Mouse (Mus musculus) limb, embryonic 13.5 days (tissue): ENCODE measurements around the gene Hspa12b. TPM values are rescaled to one million over a fixed set of nuclear protein-coding genes. Genes with fewer than 3 reads are reported as not detected.

Experiments
- ATAC-seq: fragments of 200-750 bp; cut with Nextera tagmentation; 2 replicates; pipeline ENCODE4 v1.8.0; 2017; ENCODE audit warnings: low read depth, moderate number of reproducible peaks, moderate TSS enrichment; ENCODE audit not compliant: low FRiP score
- H3K27ac ChIP-seq: fragments of 300-500 bp; sonication (generic); 2 replicates; pipeline ENCODE4 v1.5.1; 2015; ENCODE audit warnings: inconsistent platforms, mild to moderate bottlenecking, moderate library complexity
- H3K27me3 ChIP-seq: fragments of 300-500 bp; sonication (generic); 2 replicates; pipeline ENCODE4 v1.6.1; 2015; ENCODE audit warnings: mild to moderate bottlenecking, inconsistent platforms
- H3K36me3 ChIP-seq: fragments of 300-500 bp; sonication (generic); 2 replicates; pipeline ENCODE4 v1.6.1; 2015; ENCODE audit warnings: inconsistent platforms, mild to moderate bottlenecking, moderate library complexity
- H3K4me1 ChIP-seq: fragments of 300-500 bp; sonication (generic); 2 replicates; pipeline ENCODE4 v1.6.1; 2015; ENCODE audit warnings: inconsistent platforms
- H3K4me2 ChIP-seq: fragments of 300-500 bp; sonication (generic); replicated peaks from 2 replicates; pipeline ENCODE4 v1.6.1; 2015; ENCODE audit warnings: inconsistent platforms, mild to moderate bottlenecking, moderate library complexity
- H3K4me3 ChIP-seq: fragments of 300-500 bp; sonication (generic); 2 replicates; pipeline ENCODE4 v1.5.1; 2015; ENCODE audit warnings: moderate library complexity, mild to moderate bottlenecking, inconsistent platforms
- H3K9ac ChIP-seq: fragments of 300-500 bp; sonication (generic); 2 replicates; pipeline ENCODE4 v1.6.1; 2015; ENCODE audit warnings: mild to moderate bottlenecking, inconsistent platforms
- H3K9me3 ChIP-seq: fragments of 300-500 bp; sonication (generic); 2 replicates; pipeline ENCODE4 v1.6.1; 2016; ENCODE audit warnings: inconsistent platforms
- WGBS: fragments of 180-500 bp; shearing (Covaris S2); methylation state at CpG from one replicate; pipeline ENCODE4 v1.1.7; 2015; 5-methylcytosine and 5-hydroxymethylcytosine counted together
- polyA plus RNA-seq: library from polyadenylated mRNA; unstranded; fragments of >200 nt; fragmentation: Nextera tagmentation; extraction: Ambion mirVana; gene quantifications from 2 replicates; pipeline ENCODE4 v1.2.1, GENCODE M21; 2015

The Hspa12b gene
- polyA plus RNA-seq, 1 experiment from 2014 or later, result 22.0 TPM

- Histone ChIP-seq H3K4me1 (peaks cover 29% of the 10 kb centered on the region), H3K36me3 (peaks cover 44% of the 10 kb centered on the region), H3K9me3 (no peaks in the 10 kb centered on the region), H3K4me3 (no peak overlapping the region), H3K9ac (no peak overlapping the region), H3K4me2 (no peak overlapping the region), H3K27me3 (no peaks in the 10 kb centered on the region), H3K27ac (no peak overlapping the region)
- WGBS, result 82% methylated on average over 10 of the region's 10 CpGs
- ATAC-seq, result no peak
Measured at GRCm38 (mm10) chr2:131132111-131132888, 5.2 kb downstream of the Hspa12b start.

GRCm38 (mm10) chr2:131132930-131133547, 6.0 kb downstream of the Hspa12b start, which contains the start of gene Gm11037:
Gm11037 (plus strand) TSS chr2:131133497.
- Histone ChIP-seq H3K4me2 (no peak within 1 kb of the TSS), H3K9me3 (no peaks in the 10 kb centered on the region), H3K4me1 (peaks cover 24% of the 10 kb centered on the region), H3K27me3 (no peaks in the 10 kb centered on the region), H3K9ac (no peak within 1 kb of the TSS), H3K4me3 (no peak within 1 kb of the TSS), H3K27ac (no peak within 1 kb of the TSS), H3K36me3 (peaks cover 51% of the 10 kb centered on the region)
- 74% methylated on average over 9 of the region's 9 CpGs for WGBS
- no peak for ATAC-seq

- Histone ChIP-seq H3K36me3 (peaks cover 65% of the 10 kb centered on the region), H3K9ac (no peak overlapping the region), H3K27me3 (no peaks in the 10 kb centered on the region), H3K4me1 (peaks cover 12% of the 10 kb centered on the region), H3K4me2 (no peak overlapping the region), H3K27ac (no peak overlapping the region), H3K9me3 (no peaks in the 10 kb centered on the region), H3K4me3 (no peak overlapping the region)
- no peak for ATAC-seq
- WGBS, result 50% methylated on average over 1 of the region's 1 CpGs
Measured at GRCm38 (mm10) chr2:131134381-131134780, 7.3 kb downstream of the Hspa12b start.

GRCm38 (mm10) chr2:131134826-131135400, 7.8 kb downstream of the Hspa12b start:
- Histone ChIP-seq H3K4me2 (no peak overlapping the region), H3K27ac (no peak overlapping the region), H3K27me3 (no peaks in the 10 kb centered on the region), H3K4me1 (peaks cover 12% of the 10 kb centered on the region; the same call in 1 of the 2 replicates), H3K4me3 (no peak overlapping the region), H3K9me3 (no peaks in the 10 kb centered on the region), H3K9ac (peak overlapping the region; percentile 31; the same call in 1 of the 2 replicates), H3K36me3 (peaks cover 70% of the 10 kb centered on the region)
- no peak for ATAC-seq
- 68% methylated on average over 8 of the region's 8 CpGs for WGBS

GRCm38 (mm10) chr2:131135521-131136139, 8.6 kb downstream of the Hspa12b start:
- no peaks in the 10 kb centered on the region for H3K27me3 ChIP-seq
- H3K27ac ChIP-seq, result no peak overlapping the region
- ATAC-seq, result no peak
- whole genome bisulfite sequencing, result 66% methylated on average over 11 of the region's 11 CpGs
- no peak overlapping the region for H3K4me3 ChIP-seq
- H3K4me1 ChIP-seq, result peaks cover 12% of the 10 kb centered on the region; the same call in 1 of the 2 replicates
- H3K9ac ChIP-seq, result peak overlapping the region; percentile 31; the same call in 1 of the 2 replicates
- H3K4me2 ChIP-seq, result no peak overlapping the region
- peaks cover 77% of the 10 kb centered on the region for H3K36me3 ChIP-seq
- no peaks in the 10 kb centered on the region for H3K9me3 ChIP-seq

- 83% methylated on average over 4 of the region's 4 CpGs for WGBS
- H3K4me1 ChIP-seq, result peaks cover 11% of the 10 kb centered on the region
- H3K36me3 ChIP-seq, result peaks cover 93% of the 10 kb centered on the region
- no peak overlapping the region for H3K9ac ChIP-seq
- H3K27ac ChIP-seq, result no peak overlapping the region
- no peaks in the 10 kb centered on the region for H3K9me3 ChIP-seq
- no peak overlapping the region for H3K4me2 ChIP-seq
- ATAC-seq, result no peak
- no peak overlapping the region for H3K4me3 ChIP-seq
- no peaks in the 10 kb centered on the region for H3K27me3 ChIP-seq
Measured at GRCm38 (mm10) chr2:131138296-131138695, 11.2 kb downstream of the Hspa12b start.

GRCm38 (mm10) chr2:131138760-131139159, 11.7 kb downstream of the Hspa12b start:
- peaks cover 98% of the 10 kb centered on the region for H3K36me3 ChIP-seq
- no peak overlapping the region for H3K9ac ChIP-seq
- no peak overlapping the region for H3K4me2 ChIP-seq
- 93% methylated on average over 7 of the region's 7 CpGs for WGBS
- no peak overlapping the region for H3K27ac ChIP-seq
- H3K9me3 ChIP-seq, result no peaks in the 10 kb centered on the region
- no peaks in the 10 kb centered on the region for H3K27me3 ChIP-seq
- H3K4me3 ChIP-seq, result no peak overlapping the region
- peaks cover 11% of the 10 kb centered on the region for H3K4me1 ChIP-seq
- no peak for ATAC-seq

- Histone ChIP-seq H3K36me3 (peaks cover 98% of the 10 kb centered on the region), H3K9ac (no peak overlapping the region), H3K4me1 (peaks cover 11% of the 10 kb centered on the region), H3K27me3 (no peaks in the 10 kb centered on the region), H3K4me2 (no peak overlapping the region), H3K27ac (no peak overlapping the region), H3K9me3 (no peaks in the 10 kb centered on the region), H3K4me3 (no peak overlapping the region)
- WGBS, result 92% methylated on average over 5 of the region's 5 CpGs
- ATAC-seq, result no peak
Measured at GRCm38 (mm10) chr2:131139287-131139686, 12.2 kb downstream of the Hspa12b start.

- no peak for ATAC-seq
- H3K9me3 ChIP-seq, result no peaks in the 10 kb centered on the region
- H3K27ac ChIP-seq, result no peak overlapping the region
- H3K36me3 ChIP-seq, result peaks cover 98% of the 10 kb centered on the region
- no peak overlapping the region for H3K4me3 ChIP-seq
- WGBS, result 66% methylated on average over 5 of the region's 5 CpGs
- H3K27me3 ChIP-seq, result no peaks in the 10 kb centered on the region
- no peak overlapping the region for H3K4me2 ChIP-seq
- H3K9ac ChIP-seq, result no peak overlapping the region
- H3K4me1 ChIP-seq, result peaks cover 9% of the 10 kb centered on the region
Measured at GRCm38 (mm10) chr2:131139886-131140532, 12.9 kb downstream of the Hspa12b start.

- Histone ChIP-seq H3K4me3 (no peak overlapping the region), H3K4me2 (no peak overlapping the region), H3K27ac (no peak overlapping the region), H3K9me3 (no peaks in the 10 kb centered on the region), H3K4me1 (peaks cover 8% of the 10 kb centered on the region), H3K27me3 (no peaks in the 10 kb centered on the region), H3K36me3 (peaks cover 98% of the 10 kb centered on the region), H3K9ac (no peak overlapping the region)
- no peak for ATAC-seq
- WGBS, result 79% methylated on average over 5 of the region's 5 CpGs
Measured at GRCm38 (mm10) chr2:131140533-131140905, 13.4 kb downstream of the Hspa12b start.

DNA sequence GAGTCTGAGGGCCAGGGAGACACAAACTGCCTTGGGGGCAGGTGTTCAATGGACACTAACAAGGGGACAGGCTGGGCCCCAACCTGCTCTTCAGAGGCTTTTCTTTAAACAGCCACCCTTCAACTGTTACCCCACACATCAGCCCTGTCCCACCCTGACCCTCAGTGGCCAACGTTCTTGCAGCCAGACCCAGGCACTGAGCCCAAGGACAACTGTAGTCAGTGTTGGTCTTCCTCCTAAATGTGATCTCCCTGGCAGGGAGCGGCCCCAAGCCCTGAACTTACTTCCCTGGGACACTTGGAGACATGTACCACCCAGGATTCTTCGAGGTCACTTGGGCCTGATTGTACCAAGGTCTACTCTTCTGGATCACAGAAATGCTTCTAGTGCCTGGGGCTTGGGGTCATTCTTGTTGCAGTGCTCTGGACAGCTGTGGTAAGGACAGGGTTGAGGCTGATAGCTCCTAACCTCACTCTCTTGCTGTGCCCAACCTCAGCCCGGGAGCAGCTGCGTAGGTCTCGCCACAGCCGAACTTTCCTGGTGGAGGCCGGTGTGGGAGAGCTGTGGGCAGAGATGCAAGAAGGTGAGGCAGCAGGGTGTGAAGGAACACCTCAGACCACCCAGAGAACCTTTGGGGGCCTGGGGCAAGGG, 14.4 kb downstream of the Hspa12b start:
- H3K36me3 ChIP-seq, result peaks cover 97% of the 10 kb centered on the region
- H3K27me3 ChIP-seq, result no peaks in the 10 kb centered on the region
- peaks cover 10% of the 10 kb centered on the region for H3K4me1 ChIP-seq
- no peaks in the 10 kb centered on the region for H3K9me3 ChIP-seq
- WGBS, result 90% methylated on average over 8 of the region's 8 CpGs
- H3K4me3 ChIP-seq, result no peak overlapping the region
- ATAC-seq, result no peak
- H3K9ac ChIP-seq, result no peak overlapping the region
- H3K4me2 ChIP-seq, result no peak overlapping the region
- H3K27ac ChIP-seq, result no peak overlapping the region
